Mouse (Mus musculus) spleen, postnatal 10 days (tissue): ENCODE data around the gene Rras2.

ENCODE experiments used
- DNase-seq, 2 experiments: peaks; one replicate each; pipeline ENCODE4 v3.0.0; 2021 to 2022; ENCODE audit warnings: low spot score in 2 of 2

The Rras2 gene

GRCm38 (mm10) chr7:114114284-114114683 is 3.3 kb downstream of the Rras2 start:
- DNase-seq = no peak

DNA sequence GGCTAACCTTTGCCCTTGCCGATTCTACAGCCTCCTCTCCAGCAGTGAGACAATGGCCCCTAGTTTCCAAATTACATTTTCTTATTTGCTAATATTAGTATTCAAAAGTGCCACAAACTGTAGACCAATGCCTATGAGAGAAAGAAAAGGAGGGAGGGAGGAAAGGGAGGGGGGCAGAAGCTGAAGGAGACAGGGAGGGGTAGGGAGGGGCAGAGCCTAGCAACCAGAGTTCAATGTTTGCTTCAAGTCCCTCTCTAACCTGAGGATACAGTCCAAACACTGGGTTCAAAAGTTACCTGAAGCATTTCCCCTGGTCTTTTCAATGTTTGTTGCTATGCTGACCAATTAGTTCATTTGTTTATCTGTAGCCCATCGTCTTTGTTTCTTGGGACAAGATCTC is 7.1 kb downstream of the Rras2 start:
- no peak for DNase-seq

DNA sequence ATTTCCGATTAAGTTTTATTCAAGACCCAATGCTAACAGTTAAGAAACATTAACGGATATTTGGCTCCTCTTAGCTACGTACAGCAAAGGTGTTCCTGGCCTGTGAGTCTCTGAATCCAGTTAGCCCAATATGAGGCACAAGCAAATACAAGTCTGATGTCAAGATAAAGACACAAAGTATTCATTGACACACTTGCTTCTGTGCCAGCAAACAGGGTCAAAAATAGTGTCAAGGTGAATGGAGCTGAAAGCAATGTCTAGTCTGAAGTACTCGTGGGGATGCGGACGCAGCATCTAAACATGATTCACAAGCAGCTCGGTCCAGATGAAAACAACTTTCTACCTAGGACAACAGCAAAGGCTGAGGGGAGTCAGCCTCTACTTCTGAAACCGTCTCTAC is 11.7 kb downstream of the Rras2 start:
- DNase-seq = no peak

DNA sequence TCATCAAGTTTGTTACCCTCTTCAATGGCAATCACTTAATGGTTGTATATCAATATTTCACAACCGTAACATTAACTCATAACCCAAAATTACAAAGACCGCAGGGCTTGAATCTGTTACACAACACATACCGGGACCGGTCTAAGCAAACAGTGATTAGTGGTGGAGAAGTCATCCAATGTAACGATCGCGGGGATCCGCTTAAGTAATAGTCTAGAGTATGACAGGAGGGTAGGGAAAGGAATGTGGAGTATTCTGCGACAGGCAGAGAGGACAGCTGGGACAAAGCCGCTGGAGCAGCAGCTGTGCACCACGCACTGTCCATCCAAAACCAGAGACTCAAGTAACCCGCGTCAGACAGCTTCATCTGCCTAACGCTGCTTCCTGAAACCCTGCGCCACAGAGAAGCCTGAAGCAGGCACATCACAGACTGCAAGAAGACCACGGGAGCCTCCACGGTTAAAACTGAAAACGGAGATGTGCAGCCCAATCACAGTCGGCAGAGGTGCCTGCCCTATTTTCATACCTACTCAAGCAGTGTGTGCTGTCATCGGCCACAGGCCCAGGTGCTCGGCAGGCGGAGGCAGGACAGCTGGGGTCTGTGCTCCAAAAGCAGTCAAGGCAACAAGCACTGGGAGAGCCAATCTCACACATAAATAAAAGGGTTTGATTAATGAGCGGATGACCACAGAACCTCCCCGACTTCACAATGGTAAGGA is 13.8 kb downstream of the Rras2 start:
- DNase-seq = no peak

DNA sequence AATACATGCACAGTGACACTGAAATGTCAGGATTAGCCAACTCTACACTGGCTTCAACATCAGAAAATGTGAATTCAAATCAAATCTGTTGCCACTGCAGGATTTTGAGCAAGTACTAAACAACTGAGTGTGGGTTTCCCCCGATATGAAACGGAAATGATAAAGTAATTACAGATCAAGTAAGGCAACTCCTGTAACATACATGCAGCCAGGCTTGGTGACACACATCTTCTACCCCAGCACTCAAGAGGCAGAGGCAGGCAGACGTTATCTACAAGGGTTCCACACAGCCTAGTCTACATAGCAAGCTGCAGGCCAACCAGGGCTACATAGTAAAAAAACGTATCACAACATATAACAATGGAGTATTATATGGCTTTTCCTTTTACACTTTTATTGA is 14.4 kb downstream of the Rras2 start:
- DNase-seq = no peak

GRCm38 (mm10) chr7:114102609-114103008 is 15.0 kb downstream of the Rras2 start:
- DNase-seq = no peak

DNA sequence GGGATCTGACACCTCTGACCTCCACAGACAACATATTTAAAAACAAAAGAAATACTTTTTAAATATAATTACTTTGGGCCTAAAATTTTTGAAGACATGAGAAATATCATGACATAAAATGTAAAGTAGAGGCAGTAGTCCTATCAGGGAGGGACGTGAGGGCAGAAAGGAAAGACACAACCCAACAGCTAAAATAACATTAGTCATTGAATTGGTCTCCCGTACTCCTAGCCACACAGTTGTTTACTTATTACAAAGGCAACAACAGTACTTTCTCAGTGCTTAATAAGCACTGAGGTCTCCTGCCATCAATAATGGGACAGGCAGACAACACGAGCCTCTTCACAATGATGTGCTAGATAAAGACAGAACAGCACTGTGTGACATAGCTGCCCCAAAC is 16.2 kb downstream of the Rras2 start:
- DNase-seq = no peak

- no peak for DNase-seq
Observed at GRCm38 (mm10) chr7:114093548-114094174, 23.9 kb downstream of the Rras2 start.

DNA sequence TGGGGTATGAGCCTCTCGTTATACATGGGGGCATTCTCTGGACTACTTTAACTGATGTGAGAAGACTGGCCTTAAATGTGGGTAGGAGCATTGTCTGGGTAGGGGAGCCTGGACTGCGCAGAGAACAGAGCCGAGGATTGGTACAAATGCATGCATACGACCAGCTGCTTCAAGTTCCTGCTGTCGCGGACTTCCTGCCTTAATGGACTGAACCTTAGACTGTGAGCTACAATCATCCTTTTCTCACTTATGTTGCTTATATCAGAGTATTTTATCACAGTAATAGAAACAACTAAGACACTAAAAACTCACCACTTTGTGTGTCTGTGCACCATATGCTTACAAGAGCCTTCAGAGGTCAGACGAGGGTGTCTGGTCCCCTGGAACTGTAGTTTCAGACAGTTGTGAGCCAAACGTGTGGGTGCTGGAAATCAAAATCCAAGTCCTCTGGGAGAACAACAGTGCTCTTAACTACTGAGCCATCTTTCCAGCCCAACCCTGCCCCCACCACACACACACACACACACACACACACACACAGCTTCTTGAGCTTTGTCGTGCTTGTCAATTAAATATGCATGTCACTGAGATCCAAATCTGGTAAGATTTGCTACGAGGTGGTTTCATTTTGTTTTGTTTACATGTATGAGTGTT is 26.6 kb downstream of the Rras2 start:
- no peak for DNase-seq

GRCm38 (mm10) chr7:114090231-114090630 is 27.4 kb downstream of the Rras2 start:
- no peak for DNase-seq

DNA sequence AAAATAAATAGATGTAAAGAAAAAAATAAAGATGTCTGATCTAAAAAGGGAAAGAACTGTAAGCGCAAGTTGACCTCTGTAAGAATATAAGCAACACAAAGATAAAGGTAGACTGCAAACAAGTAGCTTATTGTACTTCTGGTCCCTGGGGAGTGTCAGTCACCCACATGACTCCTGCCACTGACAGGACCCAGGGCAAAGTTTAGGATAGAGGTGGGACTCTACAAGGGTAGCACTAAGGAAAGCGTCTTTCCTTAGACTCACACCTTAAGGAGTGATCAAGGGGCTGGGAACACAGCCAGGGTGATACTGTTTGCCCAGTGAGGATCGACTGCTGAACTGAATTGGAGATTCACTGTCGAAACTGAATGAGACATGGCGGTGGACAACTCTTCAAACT is 28.7 kb downstream of the Rras2 start:
- no peak for DNase-seq

DNA sequence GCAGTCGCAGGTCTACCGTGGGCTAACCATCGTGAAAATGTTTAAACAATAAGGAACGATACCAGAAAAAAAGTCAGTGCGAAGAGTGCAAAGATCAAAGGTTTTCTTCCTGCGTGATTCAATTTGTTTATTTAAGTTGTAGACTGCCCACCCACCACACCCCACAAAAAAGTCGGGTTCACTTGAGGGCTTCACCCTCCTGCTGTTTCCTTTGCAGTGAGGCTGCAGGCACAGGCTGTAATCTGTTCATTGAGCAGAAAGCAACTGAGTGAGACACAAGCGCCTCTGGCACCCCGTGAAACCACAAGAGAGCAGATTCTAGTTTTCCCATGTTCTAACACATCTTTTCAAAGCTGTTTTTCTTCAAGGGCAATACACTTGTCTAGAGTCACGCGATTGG is 29.6 kb downstream of the Rras2 start:
- DNase-seq = no peak

- DNase-seq = no peak
Observed at GRCm38 (mm10) chr7:114087341-114087740, 30.2 kb downstream of the Rras2 start.

- no peak for DNase-seq
Observed at GRCm38 (mm10) chr7:114086021-114086710, 31.4 kb downstream of the Rras2 start.

- DNase-seq = no peak
Observed at GRCm38 (mm10) chr7:114083760-114084159, 33.8 kb downstream of the Rras2 start.

- no peak for DNase-seq
Observed at GRCm38 (mm10) chr7:114083088-114083487, 34.5 kb downstream of the Rras2 start.

- DNase-seq = no peak
Observed at GRCm38 (mm10) chr7:114081633-114082420, 35.8 kb downstream of the Rras2 start.

DNA sequence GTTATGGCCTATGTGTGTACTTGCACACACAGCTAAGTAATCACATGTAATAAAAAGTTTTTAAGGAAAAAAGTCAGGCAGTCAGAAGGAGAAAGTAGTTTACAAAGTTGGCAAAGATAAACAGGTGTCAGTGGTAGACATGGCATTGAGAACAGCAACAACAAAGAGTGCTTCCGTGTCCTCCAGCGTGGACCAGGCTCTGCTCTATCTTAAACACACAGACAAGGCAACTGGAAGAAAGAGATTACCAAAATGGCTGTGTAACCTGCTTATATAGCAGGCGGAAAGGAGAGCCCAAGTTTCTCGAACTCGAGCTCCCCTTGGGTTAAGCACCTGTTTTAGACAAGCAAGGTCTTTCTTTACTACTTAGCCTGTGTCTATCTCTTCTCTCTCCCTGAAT is 37.3 kb downstream of the Rras2 start:
- no peak for DNase-seq

DNA sequence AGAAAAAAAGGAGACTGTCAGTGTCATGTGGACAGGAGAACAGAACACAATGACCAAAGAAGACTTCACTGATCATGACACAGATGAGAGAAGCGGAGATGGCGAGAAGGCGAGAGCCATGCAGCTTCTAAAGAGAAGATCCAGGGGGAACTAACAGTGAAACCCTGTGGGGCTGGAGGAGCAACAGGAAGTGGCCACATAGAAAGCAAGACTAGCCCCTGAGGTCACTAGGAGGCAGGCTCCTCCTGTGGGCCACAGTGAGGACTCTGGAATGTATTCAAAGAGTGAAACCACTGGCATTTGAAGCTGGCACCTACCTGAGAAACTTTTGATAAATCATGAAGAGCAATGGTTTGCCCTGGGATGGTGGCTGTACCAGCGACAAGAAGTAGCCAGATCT is 38.2 kb downstream of the Rras2 start:
- no peak for DNase-seq

DNA sequence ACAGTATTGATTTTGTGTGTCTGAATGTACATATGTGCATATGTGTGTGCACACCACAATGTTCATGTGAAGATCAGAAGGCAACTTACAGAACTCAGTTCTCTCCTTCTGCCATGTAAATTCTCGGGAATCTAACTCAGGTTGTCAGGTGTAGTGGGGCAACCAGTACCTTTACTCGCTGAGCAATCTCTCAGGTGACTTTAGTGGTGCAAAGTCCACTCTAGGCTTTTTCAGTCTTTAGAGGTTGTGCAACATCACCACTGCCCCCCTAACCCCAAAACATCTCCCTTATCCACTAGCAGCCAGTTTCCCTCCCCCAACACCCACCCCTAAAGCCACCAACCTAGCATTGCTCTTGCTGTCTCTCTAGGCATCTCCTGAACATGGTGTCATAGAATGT is 43.0 kb downstream of the Rras2 start:
- DNase-seq = no peak

- DNase-seq = no peak
Observed at GRCm38 (mm10) chr7:114074133-114074532, 43.4 kb downstream of the Rras2 start.
